In genomic region chr14:101841271-101841670, GRCm38 (mm10) we compare ENCODE assay signal across 11 mouse cellular contexts.
A peak's percentile ranks its signal among the peaks of the same experiment; 100 is the strongest.
DNase-seq lines count a peak whose midpoint lies in the region; ATAC-seq and TF ChIP-seq lines count a peak whose summit lies in the region.
"Had no signal": no experiment of that assay in that cellular context is flagged by ENCODE, and none has a peak within 500 bp of the region (broad histone marks: within the 10 kb centered on the region; RNA-seq: fewer than 3 reads in every experiment).

No protein-coding gene starts in this region.

- no peaks in the 10 kb centered on the region for H3K9me3 ChIP-seq in intestine, embryonic 15.5 days
- H3K9me3 ChIP-seq: megakaryocyte, embryonic 14.5 days had no signal

- peak overlapping the region; percentile 46 for H3K4me2 ChIP-seq in intestine, embryonic 15.5 days (replicated peaks)

- H3K79me2 ChIP-seq in heart, adult 2 months (replicated peaks; ENCODE audit: control insufficient read depth, insufficient read depth, low read length) = no peaks in the 10 kb centered on the region
- peaks cover 10% of the 10 kb centered on the region; the same call in 1 of the 2 replicates for H3K79me2 ChIP-seq in liver, adult 2 months (ENCODE audit: control insufficient read depth, insufficient read depth, low read length)

- intact Hi-C loops in heart, adult 2 months (cut with DNase I) = no loop called here
- intact Hi-C loops in gastrocnemius, postnatal 14 days (cut with DNase I; ENCODE audit: low total_unique reads) = no loop called here

- H3K9ac ChIP-seq in heart, adult 2 months (ENCODE audit: low read depth, low read length) = peak overlapping the region; percentile 86
- peak overlapping the region; percentile 53; the same call in 1 of the 2 replicates for H3K9ac ChIP-seq in liver, adult 2 months (ENCODE audit: low read depth, low read length)
- peak overlapping the region; percentile 36 for H3K9ac ChIP-seq in intestine, embryonic 15.5 days

- TF ChIP-seq POLR2A in heart, adult 2 months (IDR thresholded peaks at IDR 0.05; ENCODE audit: insufficient read depth, low read depth, low read length) = no peak
- no peak for TF ChIP-seq POLR2A in liver, adult 2 months (IDR thresholded peaks at IDR 0.05; ENCODE audit: extremely low read depth, insufficient read depth, low read length)
- TF ChIP-seq POLR2A in small intestine, adult 2 months (IDR thresholded peaks at IDR 0.05; ENCODE audit: low read depth, low read length) = no peak

- no peak for TF ChIP-seq CTCF in heart, adult 2 months (IDR thresholded peaks at IDR 0.05)
- TF ChIP-seq CTCF in liver, adult 2 months (IDR thresholded peaks at IDR 0.05; ENCODE audit: low read depth, low read length) = no peak
- no peak for TF ChIP-seq CTCF in small intestine, adult 2 months (IDR thresholded peaks at IDR 0.05; ENCODE audit: extremely low read depth, insufficient read length, insufficient replicate concordance, low read depth, low read length)

- H3K4me1 ChIP-seq in heart, adult 2 months (ENCODE audit: control insufficient read depth, insufficient read depth, low read length) = peaks cover 9% of the 10 kb centered on the region
- peaks cover 11% of the 10 kb centered on the region; the same call in 1 of the 2 replicates for H3K4me1 ChIP-seq in liver, adult 2 months (ENCODE audit: control insufficient read depth, insufficient read depth, low read length)
- peaks cover 5% of the 10 kb centered on the region for H3K4me1 ChIP-seq in intestine, embryonic 15.5 days (replicated peaks)
- peaks cover 7% of the 10 kb centered on the region; the same call in 1 of the 2 replicates for H3K4me1 ChIP-seq in small intestine, adult 2 months (ENCODE audit: control insufficient read depth, insufficient read depth, insufficient read length, low read length)
- H3K4me1 ChIP-seq: megakaryocyte, embryonic 14.5 days had no signal

- WGBS in heart, adult 2 months = 65% methylated on average over 5 of the region's 5 CpGs
- WGBS in liver, adult 2 months = 22% methylated on average over 5 of the region's 5 CpGs
- 54% methylated on average over 5 of the region's 5 CpGs for WGBS in intestine, embryonic 15.5 days
- 26% methylated on average over 5 of the region's 5 CpGs for WGBS in small intestine, adult 2 months

- no peak for TF ChIP-seq EP300 in heart, adult 2 months (IDR thresholded peaks at IDR 0.05; ENCODE audit: insufficient read depth, low read depth, low read length)

- peak overlapping the region; percentile 48 for H3K4me3 ChIP-seq in heart, adult 2 months
- H3K4me3 ChIP-seq in liver, adult 2 months (ENCODE audit: insufficient read depth, low read depth, low read length) = peak overlapping the region; percentile 62
- peak overlapping the region; percentile 30 for H3K4me3 ChIP-seq in intestine, embryonic 15.5 days (replicated peaks)
- H3K4me3 ChIP-seq in small intestine, adult 2 months (ENCODE audit: low read depth, low read length) = peak overlapping the region; percentile 0; the same call in 1 of the 2 replicates
- H3K4me3 ChIP-seq: megakaryocyte, embryonic 14.5 days had no signal

- no peak for DNase-seq in heart, adult 2 months
- DNase-seq in heart, adult 8-10 months (ENCODE audit: low spot score) = no peak
- DNase-seq in liver, adult 2 months (ENCODE audit: extremely low read depth, low read depth, low spot score) = peak; percentile 54
- DNase-seq in liver = no peak
- no peak for DNase-seq in thymus, postnatal 0 days (ENCODE audit: low spot score)
- no peak for DNase-seq in gastrocnemius, postnatal 14 days
- DNase-seq: cerebellum, adult 9-11 months had no signal

- peaks cover 13% of the 10 kb centered on the region for H3K36me3 ChIP-seq in heart, adult 2 months (ENCODE audit: control insufficient read depth, insufficient read depth, low read length)
- no peaks in the 10 kb centered on the region for H3K36me3 ChIP-seq in liver, adult 2 months (ENCODE audit: control insufficient read depth, insufficient read depth, low read length)
- H3K36me3 ChIP-seq in intestine, embryonic 15.5 days = no peaks in the 10 kb centered on the region
- H3K36me3 ChIP-seq in small intestine, adult 2 months (ENCODE audit: control insufficient read depth, insufficient read depth, low read length) = no peaks in the 10 kb centered on the region

- H3K27ac ChIP-seq in heart, adult 2 months = peak overlapping the region; percentile 76
- peak overlapping the region; percentile 64 for H3K27ac ChIP-seq in liver, adult 2 months (replicated peaks; ENCODE audit: insufficient read depth, low read depth, low read length)
- H3K27ac ChIP-seq in intestine, embryonic 15.5 days = peak overlapping the region; percentile 61
- H3K27ac ChIP-seq in small intestine, adult 2 months (ENCODE audit: insufficient read depth, low read depth, low read length) = peak overlapping the region; percentile 94

- no peaks in the 10 kb centered on the region for H3K27me3 ChIP-seq in heart, adult 2 months (ENCODE audit: control insufficient read depth, insufficient read depth, low read length)
- no peaks in the 10 kb centered on the region for H3K27me3 ChIP-seq in liver, adult 2 months (ENCODE audit: control insufficient read depth, insufficient read depth, low read length)
- no peaks in the 10 kb centered on the region for H3K27me3 ChIP-seq in intestine, embryonic 15.5 days (replicated peaks)
- no peaks in the 10 kb centered on the region for H3K27me3 ChIP-seq in small intestine, adult 2 months (ENCODE audit: control insufficient read depth, insufficient read depth, low read length)
- H3K27me3 ChIP-seq: megakaryocyte, embryonic 14.5 days had no signal

- ATAC-seq in intestine, embryonic 15.5 days = no peak
- ATAC-seq: inflammation-experienced regulatory T-cells, adult 6 months had no signal

Comparison
In these comparisons a context has a peak if more than half of its experiments do, and no peak if none do; other contexts are left out.
1. H3K4me3 ChIP-seq: peak in every context shown above with its lines; median percentile 62 in liver, adult 2 months; 48 in heart, adult 2 months; 30 in intestine, embryonic 15.5 days; 0 in small intestine, adult 2 months.
2. H3K9ac ChIP-seq: peak in every context shown above with its lines; median percentile 86 in heart, adult 2 months; 53 in liver, adult 2 months; 36 in intestine, embryonic 15.5 days.